Mouse (Mus musculus) stomach, postnatal 0 days (tissue): ENCODE results near the gene Vmn1r200. TPM values are rescaled to one million over a fixed set of nuclear protein-coding genes. Genes with fewer than 3 reads are reported as not detected.
A peak's percentile ranks its signal among the peaks of the same experiment; 100 is the strongest.
"Not testable (repeated sequence)": the region's sequence is repeated elsewhere in the genome, so short reads cannot be mapped to it uniquely, and the experiment has no call there.

ENCODE experiments used
- ATAC-seq: fragments of 200-750 bp; cut with Nextera tagmentation; 2 replicates; pipeline ENCODE4 v1.8.0; 2017; ENCODE audit not compliant: low FRiP score, low TSS enrichment
- DNase-seq: peaks from one replicate; pipeline ENCODE4 v3.0.0-alpha.2; 2016; ENCODE audit warnings: low spot score
- H3K27ac ChIP-seq: fragments of 300-500 bp; sonication (generic); replicated peaks from 2 replicates; pipeline ENCODE4 v1.5.1; 2014; ENCODE audit warnings: mild to moderate bottlenecking, control low read depth
- H3K27me3 ChIP-seq: fragments of 300-500 bp; sonication (generic); 2 replicates; pipeline ENCODE4 v1.6.1; 2014; ENCODE audit warnings: low read length; ENCODE audit not compliant: control insufficient read depth, insufficient read depth
- H3K36me3 ChIP-seq: fragments of 300-500 bp; sonication (generic); 2 replicates; pipeline ENCODE4 v1.6.1; 2014; ENCODE audit warnings: low read length, mixed read lengths; ENCODE audit not compliant: control insufficient read depth, insufficient read depth
- H3K4me1 ChIP-seq: fragments of 300-500 bp; sonication (generic); replicated peaks from 2 replicates; pipeline ENCODE4 v1.6.1; 2014; ENCODE audit warnings: antibody characterized with exemption; ENCODE audit not compliant: control insufficient read depth, insufficient read depth
- H3K4me2 ChIP-seq: fragments of 300-500 bp; sonication (generic); replicated peaks from 2 replicates; pipeline ENCODE4 v1.6.1; 2014; ENCODE audit warnings: low read depth, mild to moderate bottlenecking, control low read depth, moderate library complexity
- H3K4me3 ChIP-seq: fragments of 300-500 bp; sonication (generic); 2 replicates; pipeline ENCODE4 v1.5.1; 2014; ENCODE audit warnings: low read depth, low read length, control low read depth
- H3K9ac ChIP-seq: fragments of 300-500 bp; sonication (generic); 2 replicates; pipeline ENCODE4 v1.6.1; 2014; ENCODE audit warnings: mild to moderate bottlenecking, low read length, control low read depth, mixed read lengths
- H3K9me3 ChIP-seq: fragments of 300-500 bp; sonication (generic); 2 replicates; pipeline ENCODE4 v1.6.1; 2016; ENCODE audit warnings: low read length; ENCODE audit not compliant: control insufficient read depth
- CTCF ChIP-seq: IDR thresholded peaks from 2 replicates; pipeline ENCODE4 v1.5.1; 2016; ENCODE audit warnings: antibody characterized with exemption, low read depth, mild to moderate bottlenecking, moderate library complexity
- EP300 ChIP-seq: optimal IDR thresholded peaks from 2 replicates; pipeline ENCODE3; 2016; ENCODE audit warnings: antibody characterized with exemption
- WGBS: fragments of 180-500 bp; shearing (Covaris S2); extraction: QIAGEN DNeasy Blood & Tissue Kit; methylation state at CpG from one replicate; pipeline ENCODE4 v1.1.7; 2014; 5-methylcytosine and 5-hydroxymethylcytosine counted together
- polyA plus RNA-seq: library from polyadenylated mRNA; unstranded; fragments of >200 nt; fragmentation: Nextera tagmentation; extraction: Ambion mirVana; gene quantifications from 2 replicates; pipeline ENCODE4 v1.2.1, GENCODE M21; 2015

Gene Vmn1r200
- polyA plus RNA-seq = 0.01 TPM in 1 of 2 replicates, not detected in the other

- Histone ChIP-seq H3K27me3 (no peaks in the 10 kb centered on the region), H3K9ac (no peak within 1 kb of the TSS), H3K4me3 (no peak within 1 kb of the TSS), H3K27ac (no peak within 1 kb of the TSS), H3K36me3 (no peaks in the 10 kb centered on the region), H3K4me2 (no peak within 1 kb of the TSS), H3K9me3 (no peaks in the 10 kb centered on the region), H3K4me1 (no peaks in the 10 kb centered on the region)
- DNase-seq = no peak
- no peak for TF ChIP-seq CTCF
- TF ChIP-seq EP300 = no peak
- ATAC-seq = no peak
- 64% methylated on average over 3 of the region's 3 CpGs for WGBS
These were observed at the start of gene Vmn1r200 for GRCm38 (mm10) chr13:22390073-22390472. Gene Vmn1r200 (plus strand): TSS chr13:22390373.

- no peak within 1 kb of the TSS for H3K4me3 ChIP-seq
- ATAC-seq (no peak), DNase-seq (no peak)
- 28% methylated on average over 1 of the region's 1 CpGs for WGBS
- H3K4me2 ChIP-seq = no peak within 1 kb of the TSS
- no peak within 1 kb of the TSS for H3K27ac ChIP-seq
- no peaks in the 10 kb centered on the region for H3K4me1 ChIP-seq
- no peaks in the 10 kb centered on the region for H3K36me3 ChIP-seq
- no peaks in the 10 kb centered on the region for H3K27me3 ChIP-seq
- no peak for TF ChIP-seq CTCF
- TF ChIP-seq EP300 = no peak
- H3K9me3 ChIP-seq = no peaks in the 10 kb centered on the region
- H3K9ac ChIP-seq = no peak within 1 kb of the TSS
These were observed 40.1 kb upstream of the Vmn1r200 start, which contains the start of gene Vmn1r198 for GRCm38 (mm10) chr13:22350064-22350463. Gene Vmn1r198 (plus strand): TSS chr13:22350364.

- Histone ChIP-seq H3K9ac (no peak overlapping the region), H3K27ac (no peak overlapping the region), H3K4me3 (no peak overlapping the region), H3K9me3 (no peaks in the 10 kb centered on the region), H3K27me3 (no peaks in the 10 kb centered on the region), H3K4me1 (no peaks in the 10 kb centered on the region), H3K4me2 (no peak overlapping the region), H3K36me3 (no peaks in the 10 kb centered on the region)
- DNase-seq = no peak
- no peak for ATAC-seq
- TF ChIP-seq CTCF (no peak), EP300 (no peak)
- 65% methylated on average over 1 of the region's 1 CpGs for WGBS
These were observed 39.4 kb upstream of the Vmn1r200 start for GRCm38 (mm10) chr13:22350813-22351212.

- 66% methylated on average over 2 of the region's 2 CpGs for WGBS
- TF ChIP-seq EP300 = no peak
- no peak for TF ChIP-seq CTCF
- DNase-seq (no peak), ATAC-seq (no peak)
- H3K36me3 ChIP-seq = no peaks in the 10 kb centered on the region
- H3K9ac ChIP-seq = no peak within 1 kb of the TSS
- H3K27me3 ChIP-seq = no peaks in the 10 kb centered on the region
- no peak within 1 kb of the TSS for H3K4me2 ChIP-seq
- H3K9me3 ChIP-seq = no peaks in the 10 kb centered on the region
- H3K27ac ChIP-seq = no peak within 1 kb of the TSS
- no peak within 1 kb of the TSS for H3K4me3 ChIP-seq
- H3K4me1 ChIP-seq = no peaks in the 10 kb centered on the region
These were observed 10.7 kb upstream of the Vmn1r200 start, which contains the start of gene Vmn1r199 for GRCm38 (mm10) chr13:22379518-22379917. Gene Vmn1r199 (plus strand): TSS chr13:22379818.

- not testable (repeated sequence) for DNase-seq, H3K4me1 ChIP-seq, H3K9me3 ChIP-seq, H3K9ac ChIP-seq, H3K36me3 ChIP-seq, H3K27me3 ChIP-seq, H3K4me2 ChIP-seq, H3K4me3 ChIP-seq
- peak; percentile 69; the same call in 1 of the 2 replicates for ATAC-seq
- WGBS = 34% methylated on average over 3 of the region's 3 CpGs
- H3K27ac ChIP-seq = peak overlapping the region; percentile 78
These were observed 9.0 kb upstream of the Vmn1r200 start for GRCm38 (mm10) chr13:22381128-22381527.

- ATAC-seq (no peak), DNase-seq (no peak)
- Histone ChIP-seq H3K9ac (no peak overlapping the region), H3K27me3 (no peaks in the 10 kb centered on the region), H3K9me3 (no peaks in the 10 kb centered on the region), H3K27ac (no peak overlapping the region), H3K4me2 (no peak overlapping the region), H3K4me3 (no peak overlapping the region), H3K36me3 (no peaks in the 10 kb centered on the region), H3K4me1 (no peaks in the 10 kb centered on the region)
- TF ChIP-seq CTCF = no peak
- no peak for TF ChIP-seq EP300
- 81% methylated on average over 3 of the region's 3 CpGs for WGBS
These were observed 6.8 kb upstream of the Vmn1r200 start for GRCm38 (mm10) chr13:22383401-22383800.
